Mouse (Mus musculus): ENCODE data around the gene Grin3b.

DNA sequence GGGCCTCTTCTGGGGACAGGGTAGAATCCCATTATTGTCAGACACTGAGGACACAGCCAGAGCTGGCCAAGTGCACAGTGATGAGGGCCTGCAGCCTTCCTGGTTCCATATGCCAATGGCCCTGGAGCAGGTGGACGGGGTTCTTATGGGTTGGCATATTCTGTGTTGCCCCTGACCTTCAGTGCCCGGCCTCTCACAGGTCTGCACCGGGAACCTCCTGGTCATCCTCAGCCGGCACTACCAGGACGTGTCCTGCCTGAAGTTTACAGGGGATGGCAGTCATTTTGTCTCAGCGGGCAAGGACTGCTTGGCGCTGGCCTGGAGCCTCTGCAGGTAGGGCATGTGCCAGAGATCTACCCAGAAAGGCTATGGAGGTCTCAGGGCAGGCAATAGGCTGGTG is 5.8 kb upstream of the Grin3b start:
- TF ChIP-seq CTCF (IDR thresholded peaks at IDR 0.05; ENCODE audit: low read depth, low read length) = no peak
- no peak for TF ChIP-seq POLR2A (IDR thresholded peaks at IDR 0.05; ENCODE audit: borderline replicate concordance, low read depth, low read length)
